Mouse (Mus musculus) spleen, postnatal 10 days (tissue): ENCODE data around the gene Gpbp1.

Source experiments
- DNase-seq, 2 experiments: peaks; one replicate each; pipeline ENCODE4 v3.0.0; 2021 to 2022; ENCODE audit warnings: low spot score in 2 of 2

The Gpbp1 gene

DNA sequence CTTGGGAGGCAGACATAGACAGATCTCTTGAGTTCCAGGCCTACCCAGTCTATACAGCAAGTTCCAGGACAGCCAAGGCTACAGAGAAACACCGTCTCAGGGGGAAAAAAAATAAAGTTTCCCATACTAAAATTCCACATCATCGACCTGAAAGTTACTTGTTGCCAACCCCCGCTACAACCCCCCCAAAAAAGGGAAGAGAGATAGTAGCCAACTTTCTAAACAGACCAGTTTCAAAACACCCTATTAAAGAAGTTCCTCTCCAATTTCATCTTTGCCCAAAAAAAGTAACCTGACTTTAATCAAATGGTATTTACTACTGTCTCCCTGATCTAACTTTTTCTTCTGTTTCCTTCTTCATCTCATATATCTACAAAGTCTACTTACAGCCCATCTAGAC is 22.6 kb downstream of the Gpbp1 start:
- DNase-seq, result no peak

DNA sequence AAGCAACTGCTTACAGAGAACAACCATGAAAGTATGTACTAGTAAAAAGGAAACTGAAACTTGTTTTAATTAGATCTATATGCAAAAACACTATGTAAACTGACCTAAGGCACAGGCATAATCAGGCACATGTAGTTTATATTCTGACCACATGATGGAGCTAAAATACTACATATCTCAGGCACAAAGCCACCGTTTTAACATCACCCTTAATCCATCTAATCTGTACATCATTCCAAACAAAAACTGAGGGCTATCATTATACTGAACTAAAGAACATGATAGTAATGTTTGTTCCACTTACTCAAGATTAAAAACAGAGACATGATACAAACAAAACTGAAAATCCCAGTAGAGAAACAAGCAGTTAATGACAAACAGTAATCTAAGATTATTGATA is 28.5 kb downstream of the Gpbp1 start:
- DNase-seq, result no peak

DNA sequence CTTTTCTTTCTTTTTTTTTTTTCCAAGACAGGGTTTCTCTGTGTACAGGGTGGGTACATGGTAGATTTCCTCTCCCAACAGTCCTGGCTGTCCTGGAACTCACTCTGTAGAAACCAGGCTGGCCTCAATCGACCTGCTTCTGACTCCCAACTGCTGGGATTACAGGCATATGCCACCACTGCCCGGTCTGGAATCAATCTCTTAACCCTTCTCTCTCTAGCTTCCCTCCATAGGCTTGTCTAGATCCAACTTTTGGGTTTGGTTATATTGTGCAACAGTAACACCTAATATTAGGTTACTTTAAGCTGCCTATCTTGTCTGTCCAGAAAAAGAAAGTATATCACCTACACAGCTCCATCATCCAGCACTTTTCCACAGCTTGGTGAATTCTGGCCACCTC is 33.1 kb downstream of the Gpbp1 start:
- no peak for DNase-seq

DNA sequence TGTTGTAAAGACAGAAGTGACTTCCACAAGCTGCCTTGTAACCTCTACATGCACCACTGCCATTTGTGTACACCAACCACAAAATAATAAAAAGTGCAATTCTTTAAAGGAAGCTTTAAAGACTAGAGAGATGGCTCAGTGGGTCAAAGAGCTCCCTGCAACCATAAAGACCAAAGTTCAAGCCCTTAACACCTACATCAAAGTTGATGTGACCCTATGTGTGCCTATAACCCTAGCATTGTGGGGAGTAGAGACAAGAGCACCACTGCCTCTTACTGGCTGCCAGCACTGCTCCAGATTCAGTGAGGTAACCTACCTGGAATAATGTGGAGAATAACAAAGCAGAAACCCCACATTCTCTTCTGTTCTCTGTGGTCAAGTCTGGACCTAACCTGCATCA is 45.6 kb downstream of the Gpbp1 start:
- DNase-seq, result no peak

DNA sequence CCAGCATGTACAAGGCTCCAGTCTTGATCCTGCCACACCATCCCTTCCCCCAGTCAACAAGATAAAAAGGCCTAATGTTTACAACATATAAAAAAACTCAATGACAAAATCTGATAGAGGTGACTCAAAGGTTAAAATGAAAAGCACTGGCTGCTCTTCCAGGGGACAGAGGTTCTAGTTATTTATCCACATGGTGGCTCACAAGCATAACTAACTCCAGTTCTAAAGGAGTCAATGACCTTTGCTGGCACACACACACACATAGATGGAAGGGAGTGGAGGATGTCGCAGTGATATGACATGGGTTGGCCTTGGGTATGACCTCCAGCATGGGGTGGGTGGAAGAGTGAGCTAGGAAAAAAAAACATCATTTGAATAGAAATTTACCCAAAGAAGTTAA is 58.7 kb downstream of the Gpbp1 start:
- no peak for DNase-seq

DNA sequence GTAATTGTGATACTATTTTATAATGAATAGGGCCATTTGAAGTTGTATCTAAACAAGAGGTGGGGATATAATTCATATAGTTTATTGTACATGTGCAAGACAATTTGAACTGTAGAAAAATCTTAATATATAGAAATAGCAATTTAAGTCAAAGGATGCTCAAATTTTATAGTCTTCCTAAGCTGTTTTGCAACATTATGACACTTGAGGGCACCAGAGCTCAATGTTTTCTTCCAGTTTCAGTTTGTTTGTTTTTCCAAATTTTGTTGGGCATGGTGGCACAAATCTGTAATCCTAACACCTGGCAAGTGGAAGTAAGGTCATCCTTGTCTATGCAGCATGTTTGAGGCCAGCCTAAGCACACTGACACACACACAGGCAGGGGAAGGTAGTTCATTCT is 68.6 kb downstream of the Gpbp1 start:
- no peak for DNase-seq

DNA sequence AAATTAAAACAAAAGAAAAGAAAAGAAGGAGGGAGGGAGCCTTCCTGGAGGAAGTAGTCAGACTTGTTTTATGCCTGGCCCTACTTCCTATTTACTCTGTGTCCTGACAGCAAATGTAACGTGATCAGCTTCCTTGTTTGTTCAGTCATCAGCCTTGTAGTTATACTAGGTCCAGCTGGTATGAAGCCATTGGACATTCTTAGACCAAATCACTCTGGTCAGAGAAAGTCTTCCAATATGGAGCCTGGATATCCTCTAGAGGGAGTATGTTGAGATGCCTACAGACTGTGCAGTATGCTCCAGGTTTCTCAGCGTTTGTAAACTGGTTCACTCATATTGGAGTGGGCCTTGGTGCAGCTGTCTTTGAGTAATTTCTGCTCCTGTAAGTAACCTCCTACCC is 71.8 kb downstream of the Gpbp1 start:
- no peak for DNase-seq

DNA sequence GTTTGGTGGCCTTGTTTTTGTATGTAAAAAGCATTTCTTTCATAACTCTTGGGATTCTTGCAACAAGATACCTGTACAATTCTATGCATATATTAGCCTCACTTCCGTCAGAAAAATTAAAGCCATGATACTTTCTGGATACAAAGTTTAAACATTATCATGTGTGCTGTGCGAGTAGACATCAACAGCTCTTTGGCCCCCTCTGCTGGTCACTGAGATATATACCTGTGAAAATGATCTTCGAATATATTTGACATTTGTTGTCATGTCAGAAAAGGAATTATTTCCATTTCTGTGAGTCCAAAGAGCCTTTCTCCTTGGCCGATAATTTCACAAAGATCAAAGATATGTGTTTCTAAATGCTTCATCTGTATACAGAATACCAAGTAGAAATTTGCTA is 76.8 kb downstream of the Gpbp1 start:
- DNase-seq, result peak; percentile 50 to 83

DNA sequence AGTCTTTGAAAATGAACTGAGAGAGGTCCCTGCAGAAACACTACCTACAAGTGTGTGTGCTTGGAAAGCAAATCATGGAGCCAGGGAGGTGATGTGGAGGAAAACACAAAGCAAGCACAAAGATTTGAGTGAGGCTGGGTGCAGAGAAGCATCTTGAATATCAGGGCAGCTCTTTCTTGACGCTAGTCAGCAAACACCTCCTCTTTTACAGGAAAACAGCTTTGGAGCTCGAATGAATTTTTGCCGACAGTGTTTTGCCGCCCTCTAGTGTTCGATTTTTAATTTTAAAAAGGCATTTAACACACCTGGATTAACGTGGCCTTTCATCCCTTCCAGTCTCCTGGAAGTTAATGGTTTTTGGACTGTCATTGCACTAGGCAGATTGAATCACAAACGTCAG is 79.1 kb downstream of the Gpbp1 start:
- no peak for DNase-seq

DNA sequence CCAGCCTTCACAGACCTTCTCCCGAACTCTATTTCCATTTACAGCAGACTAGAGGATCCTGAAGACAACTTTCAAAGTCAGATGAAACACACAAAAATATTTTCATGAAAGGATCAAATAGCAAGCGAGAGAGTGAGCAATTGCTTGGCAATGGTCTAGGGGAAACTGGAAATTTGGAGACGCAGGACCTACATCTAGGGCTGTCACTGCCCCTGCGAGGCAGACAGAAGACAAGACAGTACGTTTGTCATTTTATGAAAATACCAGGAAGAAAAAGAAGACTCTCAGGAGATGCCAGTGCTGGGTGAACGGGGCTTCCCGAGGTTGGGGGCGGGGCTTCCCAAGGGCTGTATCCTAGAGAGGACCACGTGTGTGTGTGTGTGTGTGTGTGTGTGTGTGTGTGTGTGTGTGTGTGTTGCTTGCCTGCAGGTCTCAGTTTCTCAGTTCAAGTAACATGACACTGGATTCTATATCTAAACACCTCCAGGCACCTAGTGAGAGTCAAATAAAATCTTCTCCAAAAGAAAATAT is 83.0 kb downstream of the Gpbp1 start:
- no peak for DNase-seq

DNA sequence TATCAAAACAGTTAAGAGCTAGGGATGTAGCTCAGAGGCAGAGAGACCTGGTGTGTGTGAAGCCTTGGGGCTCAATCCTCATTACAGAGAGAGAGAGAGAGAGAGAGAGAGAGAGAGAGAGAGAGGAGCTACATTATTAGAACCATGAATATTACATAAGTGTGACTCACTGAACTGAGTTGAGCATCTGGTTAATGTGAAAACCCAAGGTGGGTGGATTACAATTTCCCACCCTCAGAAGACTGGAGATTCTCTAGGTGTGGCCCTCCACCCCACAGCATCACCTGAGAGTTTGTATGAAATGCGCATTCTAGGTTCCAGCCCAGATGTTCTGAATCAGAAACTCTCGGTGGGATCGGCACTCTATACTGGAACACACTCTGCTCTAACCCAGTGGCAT is 84.0 kb downstream of the Gpbp1 start:
- DNase-seq, result no peak

DNA sequence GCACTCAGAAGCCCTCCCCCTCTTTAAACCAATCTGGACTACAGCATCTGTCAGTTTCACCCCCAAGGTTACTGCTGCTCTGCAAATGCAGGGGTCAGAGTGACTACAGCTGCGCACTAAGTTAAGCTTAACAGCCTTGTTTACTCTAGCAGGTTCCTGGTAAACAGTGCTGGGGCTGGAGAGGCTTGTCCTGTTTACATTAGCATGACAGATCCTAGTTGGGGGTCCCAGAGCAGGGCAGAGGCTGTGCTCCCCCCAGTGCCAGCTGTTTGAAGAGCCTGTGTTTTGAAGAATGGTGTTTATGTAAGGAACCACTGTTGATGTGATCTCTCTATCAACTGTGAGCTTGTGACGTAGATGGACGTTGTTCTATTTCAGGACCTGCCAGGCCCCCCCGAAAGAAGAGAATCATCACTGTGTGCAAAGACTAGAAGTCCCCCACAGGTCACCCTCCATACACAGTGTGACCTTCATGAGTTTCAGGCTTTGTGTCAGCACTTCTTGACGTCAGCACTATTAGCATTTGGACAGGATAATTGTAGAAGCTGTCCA is 92.2 kb downstream of the Gpbp1 start:
- no peak for DNase-seq

DNA sequence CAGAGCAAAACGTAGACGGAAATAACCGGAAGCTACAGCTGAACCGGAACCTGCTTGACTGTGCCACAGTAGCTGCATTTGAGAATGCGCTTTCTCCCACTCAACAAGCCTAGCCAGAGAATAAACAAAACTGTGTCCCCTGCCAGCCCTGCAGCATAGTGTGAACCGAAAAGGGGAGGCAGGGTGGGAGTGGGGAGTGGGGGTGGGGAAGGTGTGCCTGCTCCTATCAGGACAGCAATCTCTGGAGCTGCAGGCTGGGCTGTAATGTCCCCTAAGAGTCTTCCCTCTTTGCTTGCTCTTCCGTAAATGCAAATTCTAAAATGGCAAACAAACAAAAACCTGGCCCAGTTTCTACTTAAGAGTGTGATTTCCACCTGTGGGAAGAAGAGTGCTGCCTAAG is 92.8 kb downstream of the Gpbp1 start:
- DNase-seq, result no peak

DNA sequence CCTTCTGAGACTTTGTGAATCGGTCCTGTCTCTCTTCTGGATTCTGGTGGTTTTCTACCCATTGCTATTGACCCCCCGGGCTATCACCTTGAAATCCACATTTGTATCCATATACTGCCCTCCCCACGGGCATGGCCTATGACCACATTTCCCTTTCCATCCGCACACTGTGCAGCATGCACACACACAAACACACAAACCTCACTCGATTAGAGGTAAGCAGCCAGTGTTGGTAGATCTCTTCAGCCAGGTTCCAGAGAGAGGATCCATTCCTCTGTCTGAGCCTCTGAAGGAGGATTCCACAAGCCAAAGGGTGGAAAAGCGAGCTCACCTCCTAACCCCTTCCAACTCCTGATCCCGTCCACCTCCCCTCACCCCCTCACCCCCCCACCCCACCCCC is 94.4 kb downstream of the Gpbp1 start:
- DNase-seq, result no peak

DNA sequence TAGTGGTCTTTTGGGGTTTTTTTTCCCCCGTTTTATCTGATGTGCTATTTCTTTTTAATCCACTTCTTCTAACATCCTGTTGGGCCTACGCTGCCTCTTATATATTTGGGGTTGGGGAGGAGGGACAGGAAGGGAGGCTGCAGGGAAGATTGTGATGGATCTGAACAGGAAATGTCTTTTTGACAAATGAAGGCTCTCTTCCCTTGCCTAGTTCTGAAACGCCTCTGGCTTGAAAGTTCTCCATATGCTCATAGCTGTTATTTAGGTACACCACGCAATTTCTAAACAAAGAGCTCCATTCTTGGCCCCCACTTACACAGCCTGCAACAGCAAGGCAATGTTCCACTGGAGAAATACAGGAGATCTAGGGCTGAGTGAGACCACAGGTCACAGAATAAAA is 95.0 kb downstream of the Gpbp1 start:
- no peak for DNase-seq

DNA sequence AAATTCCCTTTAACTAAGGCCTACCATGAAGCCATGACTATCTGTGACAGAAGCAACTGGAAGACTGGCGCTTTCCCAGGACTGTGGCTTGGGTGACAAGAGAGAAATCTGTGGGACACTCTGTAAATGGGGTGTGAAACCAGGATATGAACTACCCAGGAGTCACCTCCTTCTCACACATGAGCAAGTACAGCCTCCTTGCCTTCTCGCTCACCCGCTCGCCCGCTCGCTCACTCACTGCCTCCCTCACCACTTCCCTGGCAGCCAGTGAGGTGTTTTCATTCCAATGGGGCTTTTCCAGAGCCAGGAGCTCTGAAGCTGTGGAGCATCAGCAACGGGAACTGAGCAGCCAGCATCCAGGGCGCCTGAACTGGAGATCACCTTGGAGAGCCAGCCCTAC is 95.6 kb downstream of the Gpbp1 start:
- no peak for DNase-seq

DNA sequence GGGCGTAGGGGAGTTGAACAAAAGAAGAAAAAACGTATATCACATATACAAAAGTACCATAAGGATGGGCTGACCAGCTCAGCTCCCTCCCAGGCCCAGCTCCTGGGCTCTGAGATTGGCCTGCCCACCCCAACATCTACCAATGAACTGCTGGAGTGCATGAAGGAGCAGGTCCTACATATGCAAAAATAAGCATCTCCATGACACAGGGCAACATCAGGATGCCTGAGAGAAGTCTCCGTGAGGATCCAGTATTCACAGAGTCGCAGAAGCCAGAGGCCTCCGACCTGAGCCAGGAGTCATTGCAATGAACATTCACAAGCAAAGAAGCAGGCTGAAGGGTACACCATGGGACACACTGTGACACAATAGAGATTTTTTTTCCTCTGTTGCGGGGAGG is 96.5 kb downstream of the Gpbp1 start:
- no peak for DNase-seq

DNA sequence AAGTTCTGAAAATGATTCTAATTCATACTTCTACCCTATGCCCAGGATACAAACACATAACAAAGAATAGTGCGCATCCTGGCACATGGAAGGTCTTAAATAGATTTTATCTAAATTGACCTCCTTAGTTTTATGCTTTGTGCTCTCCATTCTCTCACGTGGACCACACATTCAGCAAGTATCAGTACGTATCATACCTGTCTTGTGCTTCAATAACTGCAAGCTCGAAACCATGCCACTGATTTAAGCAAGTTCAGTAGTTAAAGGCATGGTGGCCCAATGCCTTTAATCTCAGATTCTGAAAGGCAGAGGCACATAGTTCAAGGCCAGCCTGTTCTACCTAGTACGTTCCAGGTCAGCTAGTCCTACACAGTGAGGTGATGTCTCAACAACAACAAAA is 98.5 kb downstream of the Gpbp1 start:
- DNase-seq, result no peak

DNA sequence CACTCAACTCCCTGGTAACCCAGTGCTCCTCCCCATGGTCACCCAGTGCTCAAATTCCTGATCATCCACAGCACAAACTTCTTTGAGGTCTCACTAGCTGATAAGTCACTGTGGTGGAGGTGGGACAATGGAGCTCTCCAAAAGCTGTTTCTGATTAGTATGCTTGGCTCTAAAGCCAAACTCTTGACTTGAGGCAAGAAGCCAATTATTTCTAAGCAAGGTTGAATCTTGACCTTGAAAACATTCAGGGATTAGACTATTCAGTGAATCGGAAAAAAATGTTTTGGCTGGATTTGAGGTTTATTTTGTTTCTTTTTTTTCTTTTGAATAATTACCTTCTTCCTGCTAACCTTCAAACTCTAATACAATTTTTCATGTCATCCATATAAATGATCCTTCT is 98.9 kb downstream of the Gpbp1 start:
- DNase-seq, result no peak

DNA sequence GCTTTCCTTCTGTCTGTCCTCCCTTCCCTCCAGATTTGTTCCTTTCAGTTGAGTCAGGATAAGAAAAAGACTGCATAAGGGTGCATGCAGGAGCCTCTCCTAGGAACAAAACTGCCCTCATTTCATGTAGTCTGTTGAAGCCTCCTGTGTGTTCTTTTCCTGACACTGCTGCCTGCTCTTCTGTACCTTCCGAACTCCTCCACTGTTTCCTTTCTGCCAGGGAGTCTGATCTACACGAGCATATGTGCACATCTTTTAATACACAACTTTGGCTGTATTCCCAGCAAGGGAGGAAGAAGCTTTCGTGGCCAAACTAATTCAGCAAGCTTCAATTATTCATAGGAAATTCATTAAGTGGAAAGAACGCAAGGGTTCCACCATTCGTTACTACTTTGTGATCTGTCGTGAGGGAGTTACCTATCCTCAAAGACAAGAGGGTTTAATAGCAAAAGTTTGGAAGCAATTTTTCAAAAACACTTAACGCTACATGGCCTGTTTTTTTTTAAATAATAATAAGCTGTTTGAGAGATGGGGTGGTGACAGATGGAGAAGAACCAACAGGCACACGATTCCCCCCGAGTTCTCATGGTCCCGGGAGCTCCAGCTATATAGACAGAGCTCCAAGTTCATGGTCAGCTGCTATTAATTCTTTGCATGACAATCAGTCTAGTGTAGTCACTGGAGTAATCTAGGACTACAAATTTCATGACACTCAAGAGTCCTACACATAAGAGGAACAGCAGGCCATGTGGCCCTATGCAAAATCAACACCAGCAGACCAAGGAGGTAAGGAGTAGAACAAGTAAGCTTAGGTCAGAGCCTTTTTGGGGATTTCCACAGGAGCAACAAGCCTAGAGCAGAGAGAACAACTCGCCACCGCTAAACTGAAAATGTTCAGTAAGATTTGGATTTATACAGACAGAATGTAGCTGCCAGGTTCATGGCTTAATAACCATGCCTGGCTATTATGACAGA is 105.6 kb downstream of the Gpbp1 start:
- DNase-seq, result no peak
